Mouse (Mus musculus): Measurements from ENCODE around the gene Mrpl53. TPM values are rescaled to one million over a fixed set of nuclear protein-coding genes. Genes with fewer than 3 reads are reported as not detected.

The Mrpl53 gene
- polyA plus RNA-seq, 1 experiment from 2014 or later: 122 TPM

- Histone ChIP-seq H3K4me1 (replicated peaks; ENCODE audit: control insufficient read depth, insufficient read depth, low read length) (peaks cover 18% of the 10 kb centered on the region), H3K27ac (ENCODE audit: low read length) (no peak overlapping the region), H3K27me3 (replicated peaks; ENCODE audit: control insufficient read depth, insufficient read depth, low read length) (peaks cover 80% of the 10 kb centered on the region), H3K9ac (replicated peaks; ENCODE audit: low read depth, low read length) (no peak overlapping the region), H3K4me3 (replicated peaks; ENCODE audit: low read length) (no peak overlapping the region), H3K4me2 (ENCODE audit: low read length) (no peak overlapping the region), H3K36me3 (ENCODE audit: control insufficient read depth, insufficient read depth) (no peaks in the 10 kb centered on the region), H3K9me3 (ENCODE audit: control insufficient read depth, low read length) (no peaks in the 10 kb centered on the region)
- WGBS: 1% methylated on average over 23 of the region's 24 CpGs
- no peak for ATAC-seq
Measured at GRCm38 (mm10) chr6:83071220-83071619, 37.6 kb upstream of the Mrpl53 start.

GRCm38 (mm10) chr6:83074979-83075378 is 33.9 kb upstream of the Mrpl53 start:
- WGBS: 25% methylated on average over 2 of the region's 2 CpGs
- Histone ChIP-seq H3K9me3 (ENCODE audit: control insufficient read depth, low read length) (no peaks in the 10 kb centered on the region), H3K36me3 (ENCODE audit: control insufficient read depth, insufficient read depth) (no peaks in the 10 kb centered on the region), H3K4me3 (replicated peaks; ENCODE audit: low read length) (no peak overlapping the region), H3K4me2 (ENCODE audit: low read length) (no peak overlapping the region), H3K4me1 (replicated peaks; ENCODE audit: control insufficient read depth, insufficient read depth, low read length) (peaks cover 27% of the 10 kb centered on the region), H3K9ac (replicated peaks; ENCODE audit: low read depth, low read length) (no peak overlapping the region), H3K27ac (ENCODE audit: low read length) (no peak overlapping the region), H3K27me3 (replicated peaks; ENCODE audit: control insufficient read depth, insufficient read depth, low read length) (peaks cover 51% of the 10 kb centered on the region)
- no peak for ATAC-seq

- peak; percentile 75 for ATAC-seq
- H3K9ac ChIP-seq (replicated peaks; ENCODE audit: low read depth, low read length): peak within 1 kb of the TSS; percentile 88
- 0% methylated on average over 54 of the region's 54 CpGs for WGBS
- peaks cover 21% of the 10 kb centered on the region for H3K4me1 ChIP-seq (replicated peaks; ENCODE audit: control insufficient read depth, insufficient read depth, low read length)
- peak within 1 kb of the TSS; percentile 94 for H3K27ac ChIP-seq (ENCODE audit: low read length)
- peaks cover 8% of the 10 kb centered on the region for H3K36me3 ChIP-seq (ENCODE audit: control insufficient read depth, insufficient read depth)
- H3K9me3 ChIP-seq (ENCODE audit: control insufficient read depth, low read length): no peaks in the 10 kb centered on the region
- peaks cover 36% of the 10 kb centered on the region for H3K27me3 ChIP-seq (replicated peaks; ENCODE audit: control insufficient read depth, insufficient read depth, low read length)
- peak within 1 kb of the TSS; percentile 85 for H3K4me3 ChIP-seq (replicated peaks; ENCODE audit: low read length)
- H3K4me2 ChIP-seq (ENCODE audit: low read length): peak within 1 kb of the TSS; percentile 96
Measured at GRCm38 (mm10) chr6:83077630-83078323, 31.1 kb upstream of the Mrpl53 start, which contains the start of gene Pcgf1. Pcgf1 (plus strand) TSS chr6:83077869.

GRCm38 (mm10) chr6:83078324-83078858 is 30.4 kb upstream of the Mrpl53 start:
- H3K4me3 ChIP-seq (replicated peaks; ENCODE audit: low read length): peak overlapping the region; percentile 85
- peak; percentile 94 for ATAC-seq
- peak overlapping the region; percentile 84 for H3K4me2 ChIP-seq (ENCODE audit: low read length)
- H3K27ac ChIP-seq (ENCODE audit: low read length): peak overlapping the region; percentile 94
- peak overlapping the region; percentile 88 for H3K9ac ChIP-seq (replicated peaks; ENCODE audit: low read depth, low read length)
- peaks cover 21% of the 10 kb centered on the region for H3K4me1 ChIP-seq (replicated peaks; ENCODE audit: control insufficient read depth, insufficient read depth, low read length)
- H3K36me3 ChIP-seq (ENCODE audit: control insufficient read depth, insufficient read depth): peaks cover 8% of the 10 kb centered on the region
- no peaks in the 10 kb centered on the region for H3K9me3 ChIP-seq (ENCODE audit: control insufficient read depth, low read length)
- H3K27me3 ChIP-seq (replicated peaks; ENCODE audit: control insufficient read depth, insufficient read depth, low read length): peaks cover 40% of the 10 kb centered on the region
- 0% methylated on average over 46 of the region's 46 CpGs for WGBS

GRCm38 (mm10) chr6:83080210-83080609 is 28.6 kb upstream of the Mrpl53 start:
- no peak for ATAC-seq
- no peak overlapping the region for H3K27ac ChIP-seq (ENCODE audit: low read length)
- no peak overlapping the region for H3K4me2 ChIP-seq (ENCODE audit: low read length)
- H3K36me3 ChIP-seq (ENCODE audit: control insufficient read depth, insufficient read depth): peaks cover 8% of the 10 kb centered on the region
- peaks cover 39% of the 10 kb centered on the region for H3K27me3 ChIP-seq (replicated peaks; ENCODE audit: control insufficient read depth, insufficient read depth, low read length)
- H3K4me1 ChIP-seq (replicated peaks; ENCODE audit: control insufficient read depth, insufficient read depth, low read length): peaks cover 21% of the 10 kb centered on the region
- WGBS: 95% methylated on average over 5 of the region's 5 CpGs
- H3K9me3 ChIP-seq (ENCODE audit: control insufficient read depth, low read length): no peaks in the 10 kb centered on the region
- H3K9ac ChIP-seq (replicated peaks; ENCODE audit: low read depth, low read length): no peak overlapping the region
- no peak overlapping the region for H3K4me3 ChIP-seq (replicated peaks; ENCODE audit: low read length)

- H3K9me3 ChIP-seq (ENCODE audit: control insufficient read depth, low read length): no peaks in the 10 kb centered on the region
- no peak overlapping the region for H3K4me3 ChIP-seq (replicated peaks; ENCODE audit: low read length)
- H3K36me3 ChIP-seq (ENCODE audit: control insufficient read depth, insufficient read depth): peaks cover 8% of the 10 kb centered on the region
- 6% methylated on average over 5 of the region's 5 CpGs for WGBS
- no peak for ATAC-seq
- peaks cover 48% of the 10 kb centered on the region for H3K27me3 ChIP-seq (replicated peaks; ENCODE audit: control insufficient read depth, insufficient read depth, low read length)
- H3K4me1 ChIP-seq (replicated peaks; ENCODE audit: control insufficient read depth, insufficient read depth, low read length): peaks cover 14% of the 10 kb centered on the region
- no peak overlapping the region for H3K9ac ChIP-seq (replicated peaks; ENCODE audit: low read depth, low read length)
- H3K27ac ChIP-seq (ENCODE audit: low read length): no peak overlapping the region
- no peak overlapping the region for H3K4me2 ChIP-seq (ENCODE audit: low read length)
Measured at GRCm38 (mm10) chr6:83083497-83083896, 25.3 kb upstream of the Mrpl53 start.

GRCm38 (mm10) chr6:83084477-83084876 is 24.4 kb upstream of the Mrpl53 start:
- H3K4me3 ChIP-seq (replicated peaks; ENCODE audit: low read length): no peak overlapping the region
- H3K4me1 ChIP-seq (replicated peaks; ENCODE audit: control insufficient read depth, insufficient read depth, low read length): peaks cover 7% of the 10 kb centered on the region
- no peak overlapping the region for H3K4me2 ChIP-seq (ENCODE audit: low read length)
- H3K9me3 ChIP-seq (ENCODE audit: control insufficient read depth, low read length): no peaks in the 10 kb centered on the region
- H3K36me3 ChIP-seq (ENCODE audit: control insufficient read depth, insufficient read depth): peaks cover 8% of the 10 kb centered on the region
- 2% methylated on average over 6 of the region's 6 CpGs for WGBS
- no peak overlapping the region for H3K27ac ChIP-seq (ENCODE audit: low read length)
- peaks cover 56% of the 10 kb centered on the region for H3K27me3 ChIP-seq (replicated peaks; ENCODE audit: control insufficient read depth, insufficient read depth, low read length)
- no peak overlapping the region for H3K9ac ChIP-seq (replicated peaks; ENCODE audit: low read depth, low read length)
- ATAC-seq: no peak

- 3% methylated on average over 41 of the region's 42 CpGs for WGBS
- H3K36me3 ChIP-seq (ENCODE audit: control insufficient read depth, insufficient read depth): peaks cover 4% of the 10 kb centered on the region
- no peak for ATAC-seq
- H3K27me3 ChIP-seq (replicated peaks; ENCODE audit: control insufficient read depth, insufficient read depth, low read length): peaks cover 65% of the 10 kb centered on the region
- H3K9ac ChIP-seq (replicated peaks; ENCODE audit: low read depth, low read length): no peak within 1 kb of the TSS
- no peak within 1 kb of the TSS for H3K27ac ChIP-seq (ENCODE audit: low read length)
- no peak within 1 kb of the TSS for H3K4me2 ChIP-seq (ENCODE audit: low read length)
- no peak within 1 kb of the TSS for H3K4me3 ChIP-seq (replicated peaks; ENCODE audit: low read length)
- no peaks in the 10 kb centered on the region; the same call in 1 of the 2 replicates for H3K4me1 ChIP-seq (replicated peaks; ENCODE audit: control insufficient read depth, insufficient read depth, low read length)
- H3K9me3 ChIP-seq (ENCODE audit: control insufficient read depth, low read length): no peaks in the 10 kb centered on the region
Measured at GRCm38 (mm10) chr6:83086121-83087035, 22.5 kb upstream of the Mrpl53 start, which contains the start of gene Lbx2. Lbx2 (plus strand) TSS chr6:83086367.

All from forebrain, embryonic 16.5 days (tissue).